Mouse (Mus musculus): ENCODE data around the gene Ddx43. TPM values are rescaled to one million over a fixed set of nuclear protein-coding genes. Genes with fewer than 3 reads are reported as not detected.

The Ddx43 gene
- total RNA-seq (2023) = 1 to 10 TPM; 2.1 to 2.3 TPM

DNA sequence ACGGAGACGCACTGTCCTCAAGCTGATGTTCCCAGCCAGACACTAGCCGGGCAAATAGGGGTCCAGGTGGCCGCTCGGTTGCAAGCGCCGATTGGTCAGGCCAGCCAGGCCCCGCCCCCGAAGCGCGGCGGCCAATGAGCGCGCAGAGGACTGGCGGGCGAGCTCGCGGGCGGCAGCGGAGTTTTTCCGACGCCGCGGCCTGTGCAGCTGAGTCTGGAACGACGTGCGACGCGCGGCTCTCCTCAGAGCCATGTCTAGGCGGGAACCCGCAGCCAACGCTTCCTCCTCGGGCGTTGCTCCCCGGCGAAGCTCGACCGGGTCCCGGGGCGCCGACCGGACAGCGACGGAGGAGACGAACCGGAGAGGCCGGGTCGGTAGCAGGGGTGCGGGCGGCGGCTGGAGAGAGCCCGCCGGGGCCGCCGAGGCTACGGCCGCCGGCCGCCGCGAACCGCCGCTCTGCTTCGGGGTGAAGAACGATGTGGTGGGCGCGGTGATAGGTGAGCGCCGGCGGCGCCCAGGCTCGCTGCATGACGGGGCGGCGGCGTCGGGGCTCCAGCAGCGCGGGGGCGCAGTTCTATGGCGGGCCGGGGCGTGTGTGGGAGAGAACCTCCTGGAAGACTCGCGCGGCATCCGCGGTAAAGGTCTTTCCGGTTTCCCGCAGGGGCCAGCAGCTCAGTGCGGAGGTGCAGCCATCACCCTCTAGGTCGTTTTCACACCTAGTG, at the start of gene Ddx43:
TSS of gene Ddx43 (plus strand) at position 148 of the 722 bp plus-strand sequence.

DNA sequence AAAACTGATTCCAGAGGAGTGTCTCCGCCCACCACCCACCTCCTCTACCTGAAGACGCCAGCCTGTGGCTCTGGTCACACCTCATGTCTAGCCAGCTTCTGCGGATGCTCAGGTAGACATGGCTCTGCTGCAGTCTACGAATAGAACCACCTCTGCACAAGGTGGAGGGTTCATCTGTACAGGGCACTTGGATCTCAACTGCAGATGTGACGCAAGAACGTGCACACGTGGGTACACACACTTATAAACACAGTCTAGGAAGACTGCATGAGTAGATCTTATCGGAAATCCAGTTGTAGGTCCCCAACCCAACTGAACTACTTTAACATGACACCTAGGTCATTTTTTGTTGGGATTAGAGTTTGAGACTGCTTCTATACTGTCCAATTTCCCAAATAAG, 40.0 kb upstream of the Ddx43 start, which contains the start of gene Gsta2:
TSS of gene Gsta2 (minus strand) at position 178 of the 400 bp plus-strand sequence.

GRCm38 (mm10) chr9:78367959-78368358, 27.6 kb upstream of the Ddx43 start, which contains the start of gene Dppa5a:
Dppa5a (minus strand) TSS chr9:78368177.

GRCm38 (mm10) chr9:78378113-78378785, 17.3 kb upstream of the Ddx43 start, which contains the start of gene Ooep:
Ooep (minus strand) TSS chr9:78378725.

GRCm38 (mm10) chr9:78442579-78443392, 47.2 kb downstream of the Ddx43 start, which contains the start of gene Cgas:
Cgas (minus strand) TSS chr9:78443237.

GRCm38 (mm10) chr9:78447973-78448873, 52.6 kb downstream of the Ddx43 start, which contains the start of the genes Mto1 and Gm17324:
Mto1 (plus strand) TSS chr9:78448208.
Gm17324 (minus strand) TSS chr9:78448786.

Other genes with a start within 250 kb of the Ddx43 start
- gene Gsta4, start 213.0 kb upstream of the Ddx43 start, total RNA-seq (2023) = 1 to 10 TPM; 1.2 to 1.4 TPM
- not detected for gene Gsta1, start 165.1 kb upstream of the Ddx43 start, total RNA-seq (2023)
- gene Gm3776, start 138.6 kb upstream of the Ddx43 start, total RNA-seq (2023) = not detected
- not detected for gene Gm10639, start 105.9 kb upstream of the Ddx43 start, total RNA-seq (2023)
- gene Omt2a, start 81.0 kb upstream of the Ddx43 start, total RNA-seq (2023) = not detected
- gene Omt2b, start 68.2 kb upstream of the Ddx43 start, total RNA-seq (2023) = not detected
- not detected for gene Gsta2, start 40.0 kb upstream of the Ddx43 start, total RNA-seq (2023)
- not detected for gene Dppa5a, start 27.6 kb upstream of the Ddx43 start, total RNA-seq (2023)
- gene Ooep, start 17.1 kb upstream of the Ddx43 start, total RNA-seq (2023) = not detected
- 1 to 10 TPM; 4.9 to 5.1 TPM for gene Cgas, start 47.5 kb downstream of the Ddx43 start, total RNA-seq (2023)
- gene Mto1, start 52.4 kb downstream of the Ddx43 start, total RNA-seq (2023) = 10 to 100 TPM; 26.0 to 28.4 TPM
- gene Gm17324, start 53.0 kb downstream of the Ddx43 start, total RNA-seq (2023) = 1 to 10 TPM in 1 of 2 experiments, under 1 TPM in 1; 0.61 to 1.1 TPM
- over 10,000 TPM; 11,382 to 11,897 TPM for gene Eef1a1, start 93.4 kb downstream of the Ddx43 start, total RNA-seq (2023)
- 1 to 10 TPM; 6.4 to 7.9 TPM for gene Slc17a5, start 192.3 kb downstream of the Ddx43 start, total RNA-seq (2023)
- gene Cd109, start 219.8 kb downstream of the Ddx43 start, total RNA-seq (2023) = not detected

Data from T-cell, adult 66 days (primary cell).